Mouse (Mus musculus) forebrain, embryonic 14.5 days (tissue): ENCODE measurements at regions not wholly inside any gene's neighbourhood (a gene's known extent, or its start where the extent isn't known, plus 50 kb on each side); places are given as distances from the start of the nearest gene placed in this dataset.

Experiments
- ATAC-seq: fragments of 200-750 bp; cut with Nextera tagmentation; 2 replicates; pipeline ENCODE4 v1.8.0; 2017; ENCODE audit warnings: mild to moderate bottlenecking, moderate library complexity
- DNase-seq: peaks from one replicate; pipeline ENCODE4 v3.0.0-alpha.2; 2015; ENCODE audit warnings: low spot score
- H3K27ac ChIP-seq: fragments of 300-500 bp; sonication (generic); 2 replicates; pipeline ENCODE4 v1.5.1; 2014; ENCODE audit warnings: low read depth, mild to moderate bottlenecking, control low read depth, low read length, moderate library complexity
- H3K27me3 ChIP-seq: fragments of 300-500 bp; sonication (generic); replicated peaks from 2 replicates; pipeline ENCODE4 v1.6.1; 2014; ENCODE audit warnings: low read length, control low read depth, mixed read lengths; ENCODE audit not compliant: control insufficient read depth, insufficient read depth
- H3K36me3 ChIP-seq: fragments of 300-500 bp; sonication (generic); 2 replicates; pipeline ENCODE4 v1.6.1; 2014; ENCODE audit warnings: low read length, control low read depth; ENCODE audit not compliant: control insufficient read depth, insufficient read depth
- H3K4me1 ChIP-seq: fragments of 300-500 bp; sonication (generic); 2 replicates; pipeline ENCODE4 v1.6.1; 2014; ENCODE audit warnings: antibody characterized with exemption, low read length, control low read depth; ENCODE audit not compliant: control insufficient read depth, insufficient read depth
- H3K4me2 ChIP-seq: fragments of 300-500 bp; sonication (generic); 2 replicates; pipeline ENCODE4 v1.6.1; 2014; ENCODE audit warnings: mild to moderate bottlenecking, control low read depth, low read length
- H3K4me3 ChIP-seq: fragments of 300-500 bp; sonication (generic); 2 replicates; pipeline ENCODE4 v1.5.1; 2014; ENCODE audit warnings: low read depth, low read length, control low read depth
- H3K9ac ChIP-seq: fragments of 300-500 bp; sonication (generic); 2 replicates; pipeline ENCODE4 v1.6.1; 2014; ENCODE audit warnings: mild to moderate bottlenecking, low read length, control low read depth, moderate library complexity
- H3K9me3 ChIP-seq: fragments of 300-500 bp; sonication (generic); replicated peaks from 2 replicates; pipeline ENCODE4 v1.6.1; 2016; ENCODE audit warnings: low read length, control low read depth, mixed read lengths; ENCODE audit not compliant: control insufficient read depth
- WGBS: fragments of 180-500 bp; shearing (Covaris S2); extraction: QIAGEN DNeasy Blood & Tissue Kit; methylation state at CpG from one replicate; pipeline ENCODE4 v1.1.7; 2014; 5-methylcytosine and 5-hydroxymethylcytosine counted together

GRCm38 (mm10) chr3:132353204-132353603 is 268.1 kb downstream of the Dkk2 start:
- H3K4me2 ChIP-seq = no peak overlapping the region
- H3K27ac ChIP-seq = no peak overlapping the region
- H3K9ac ChIP-seq = no peak overlapping the region
- ATAC-seq (no peak), DNase-seq (no peak)
- H3K27me3 ChIP-seq = no peaks in the 10 kb centered on the region
- H3K9me3 ChIP-seq = no peaks in the 10 kb centered on the region
- no peak overlapping the region for H3K4me3 ChIP-seq
- no peaks in the 10 kb centered on the region for H3K4me1 ChIP-seq
- WGBS = 82% methylated on average over 2 of the region's 2 CpGs
- H3K36me3 ChIP-seq = no peaks in the 10 kb centered on the region

- no peak overlapping the region for H3K4me3 ChIP-seq
- DNase-seq (no peak), ATAC-seq (no peak)
- no peaks in the 10 kb centered on the region for H3K9me3 ChIP-seq
- H3K4me2 ChIP-seq = no peak overlapping the region
- H3K36me3 ChIP-seq = no peaks in the 10 kb centered on the region
- no peaks in the 10 kb centered on the region for H3K27me3 ChIP-seq
- WGBS = 88% methylated on average over 3 of the region's 3 CpGs
- no peak overlapping the region for H3K27ac ChIP-seq
- H3K9ac ChIP-seq = no peak overlapping the region
- H3K4me1 ChIP-seq = no peaks in the 10 kb centered on the region
Measured at GRCm38 (mm10) chr3:132359596-132359995, 270.0 kb upstream of the Gimd1 start.

DNA sequence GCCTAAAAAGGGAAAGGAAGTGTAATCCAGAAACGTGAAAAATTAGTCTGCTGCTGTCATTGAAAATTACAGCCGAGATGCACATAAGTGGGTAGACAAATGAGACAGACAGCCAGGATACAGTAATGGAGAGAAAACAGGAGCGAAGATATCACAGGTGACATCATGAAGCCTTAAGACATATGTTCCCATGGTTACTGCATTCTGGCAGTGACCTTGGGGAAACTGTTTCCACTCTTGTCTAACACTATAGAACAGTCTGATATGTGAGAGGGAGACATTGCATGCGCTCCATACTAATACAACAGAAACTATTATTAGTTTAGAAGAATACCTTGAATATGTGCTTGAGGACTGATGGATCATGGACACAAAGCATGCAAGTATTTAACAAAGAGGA is 254.0 kb upstream of the Gimd1 start:
- WGBS = 81% methylated on average over 4 of the region's 4 CpGs

GRCm38 (mm10) chr3:132417742-132418141 is 211.9 kb upstream of the Gimd1 start:
- Histone ChIP-seq H3K27ac (no peak overlapping the region), H3K36me3 (no peaks in the 10 kb centered on the region), H3K4me1 (no peaks in the 10 kb centered on the region), H3K9me3 (no peaks in the 10 kb centered on the region), H3K9ac (no peak overlapping the region), H3K27me3 (no peaks in the 10 kb centered on the region), H3K4me2 (no peak overlapping the region), H3K4me3 (no peak overlapping the region)
- WGBS = 78% methylated on average over 2 of the region's 2 CpGs
- ATAC-seq (no peak), DNase-seq (no peak)

More for the DNA sequence above, 254.0 kb upstream of the Gimd1 start:
- DNase-seq = no peak
- no peaks in the 10 kb centered on the region for H3K4me1 ChIP-seq
- no peaks in the 10 kb centered on the region for H3K27me3 ChIP-seq
- H3K27ac ChIP-seq = no peak overlapping the region
- no peak overlapping the region for H3K4me3 ChIP-seq
- ATAC-seq = no peak
- H3K4me2 ChIP-seq = no peak overlapping the region
- no peaks in the 10 kb centered on the region for H3K36me3 ChIP-seq
- H3K9me3 ChIP-seq = no peaks in the 10 kb centered on the region
- H3K9ac ChIP-seq = no peak overlapping the region

DNA sequence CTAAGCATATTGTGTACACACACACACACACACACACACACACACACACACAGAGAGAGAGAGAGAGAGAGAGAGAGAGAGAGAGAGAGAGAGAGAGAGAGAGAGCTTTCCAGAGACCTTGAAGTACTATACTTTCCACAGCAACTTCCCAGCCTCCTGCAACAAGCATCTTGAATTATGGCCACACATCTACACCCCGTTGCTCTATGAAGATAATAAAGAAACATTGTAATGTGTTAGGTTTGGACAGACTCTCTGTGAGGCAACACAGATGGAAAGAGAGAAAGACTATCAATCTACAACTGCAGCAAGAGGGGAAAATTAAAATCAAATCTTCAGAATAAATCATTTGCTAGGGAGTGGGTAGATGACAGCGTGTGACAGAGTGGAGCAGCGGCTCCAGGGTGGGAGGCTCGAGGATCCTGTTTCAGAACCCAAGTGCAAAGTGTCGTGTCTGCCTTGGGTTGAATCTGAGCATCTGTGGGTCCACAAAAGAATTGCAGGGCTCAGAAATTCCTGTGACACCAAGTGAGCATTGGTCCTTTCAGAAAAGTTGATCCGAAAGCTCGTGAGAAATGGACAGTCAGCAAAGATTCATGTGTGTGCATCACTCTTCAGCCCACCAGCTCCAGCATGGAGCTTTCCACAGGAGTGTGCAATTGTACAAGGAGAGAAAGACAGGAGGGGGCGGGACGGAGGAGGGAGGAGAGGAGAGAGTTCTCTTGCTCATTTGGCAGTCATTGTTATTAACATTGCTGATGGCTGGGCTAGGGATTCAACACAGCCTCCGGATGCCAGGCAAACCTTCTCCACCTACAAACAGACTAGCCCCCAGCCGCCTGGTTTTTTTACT is 203.6 kb upstream of the Gimd1 start:
- Histone ChIP-seq H3K4me2 (no peak overlapping the region), H3K27me3 (no peaks in the 10 kb centered on the region), H3K4me1 (no peaks in the 10 kb centered on the region), H3K27ac (no peak overlapping the region), H3K9me3 (no peaks in the 10 kb centered on the region), H3K4me3 (no peak overlapping the region), H3K36me3 (no peaks in the 10 kb centered on the region), H3K9ac (no peak overlapping the region)
- DNase-seq (no peak), ATAC-seq (no peak)
- 67% methylated on average over 11 of the region's 11 CpGs for WGBS

DNA sequence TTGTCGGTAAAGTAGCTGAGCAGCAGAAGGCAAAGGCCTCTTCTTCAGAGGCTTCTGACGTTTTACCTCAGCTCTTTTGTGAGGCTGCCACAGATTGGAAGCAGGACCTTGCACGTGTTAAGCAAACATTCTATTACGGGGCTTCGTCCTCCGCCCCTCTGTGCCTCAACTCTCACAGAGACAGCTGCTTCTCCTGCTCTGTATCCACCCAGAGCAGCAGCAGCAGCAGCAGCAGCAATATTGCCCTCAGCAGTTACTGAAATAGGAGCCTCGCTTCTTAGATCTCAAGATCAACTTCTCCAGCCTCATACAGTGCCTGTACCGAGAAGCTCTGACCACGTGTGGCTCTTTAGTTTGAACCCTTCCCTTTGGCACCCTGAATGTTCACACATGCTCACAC is 202.4 kb upstream of the Gimd1 start:
- ATAC-seq = no peak
- no peak overlapping the region for H3K27ac ChIP-seq
- no peaks in the 10 kb centered on the region for H3K9me3 ChIP-seq
- WGBS = 72% methylated on average over 9 of the region's 9 CpGs
- no peaks in the 10 kb centered on the region for H3K4me1 ChIP-seq
- H3K36me3 ChIP-seq = no peaks in the 10 kb centered on the region
- H3K9ac ChIP-seq = no peak overlapping the region
- H3K4me2 ChIP-seq = no peak overlapping the region
- no peak for DNase-seq
- H3K27me3 ChIP-seq = no peaks in the 10 kb centered on the region
- no peak overlapping the region for H3K4me3 ChIP-seq

GRCm38 (mm10) chr3:132428148-132428547 is 201.5 kb upstream of the Gimd1 start:
- Histone ChIP-seq H3K4me2 (no peak overlapping the region), H3K4me1 (no peaks in the 10 kb centered on the region), H3K9ac (no peak overlapping the region), H3K27me3 (no peaks in the 10 kb centered on the region), H3K9me3 (no peaks in the 10 kb centered on the region), H3K36me3 (no peaks in the 10 kb centered on the region), H3K4me3 (no peak overlapping the region), H3K27ac (no peak overlapping the region)
- DNase-seq (no peak), ATAC-seq (no peak)
- 85% methylated on average over 17 of the region's 17 CpGs for WGBS

DNA sequence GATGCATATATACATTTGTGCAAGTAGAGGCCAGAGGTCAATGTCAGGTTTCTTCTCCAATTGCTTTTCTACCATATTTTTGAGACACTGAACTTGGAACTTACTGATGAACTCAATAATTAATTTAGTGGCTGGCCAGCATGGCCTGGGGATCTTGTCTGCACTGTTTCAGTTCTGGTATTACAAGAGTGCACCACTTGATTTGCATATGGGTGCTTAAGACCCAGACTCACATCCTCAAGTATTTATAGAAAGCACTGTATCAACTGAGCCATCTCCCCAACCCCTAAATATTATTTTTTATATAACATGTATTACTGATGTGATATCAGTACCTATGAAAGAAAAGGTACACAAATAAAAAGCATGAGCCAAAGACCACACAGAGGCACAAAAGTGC is 197.8 kb upstream of the Gimd1 start:
- H3K9me3 ChIP-seq = no peaks in the 10 kb centered on the region

GRCm38 (mm10) chr3:132441226-132441625 is 188.4 kb upstream of the Gimd1 start:
- H3K9me3 ChIP-seq = no peaks in the 10 kb centered on the region
- no peaks in the 10 kb centered on the region for H3K36me3 ChIP-seq
- no peak overlapping the region for H3K9ac ChIP-seq
- no peak overlapping the region for H3K27ac ChIP-seq
- no peaks in the 10 kb centered on the region for H3K4me1 ChIP-seq
- H3K4me2 ChIP-seq = no peak overlapping the region
- ATAC-seq (peak; percentile 58; the same call in 1 of the 2 replicates), DNase-seq (peak; percentile 46)
- no peaks in the 10 kb centered on the region for H3K27me3 ChIP-seq
- WGBS = 81% methylated on average over 6 of the region's 6 CpGs
- H3K4me3 ChIP-seq = no peak overlapping the region

More for the DNA sequence above, 197.8 kb upstream of the Gimd1 start:
- Histone ChIP-seq H3K4me1 (no peaks in the 10 kb centered on the region), H3K27ac (no peak overlapping the region), H3K27me3 (no peaks in the 10 kb centered on the region), H3K4me2 (no peak overlapping the region), H3K36me3 (no peaks in the 10 kb centered on the region), H3K9ac (no peak overlapping the region), H3K4me3 (no peak overlapping the region)
- no peak for ATAC-seq
- no peak for DNase-seq
